Mouse (Mus musculus) liver, adult 2 months (tissue): ENCODE data around the gene Csf2ra. TPM values are rescaled to one million over a fixed set of nuclear protein-coding genes. Genes with fewer than 3 reads are reported as not detected.
"Not testable (repeated sequence)": the region's sequence is repeated elsewhere in the genome, so short reads cannot be mapped to it uniquely, and the experiment has no call there.

Experiments used
- DNase-seq: peaks from one replicate; pipeline ENCODE4 v3.0.0-alpha.2; 2011; ENCODE audit warnings: low read depth, low spot score; ENCODE audit errors: extremely low read depth
- H3K27ac ChIP-seq: fragments of 200-500 bp; replicated peaks from 2 replicates; pipeline ENCODE4 v1.5.1; 2012; ENCODE audit warnings: low read depth, mild to moderate bottlenecking, control low read depth, inconsistent platforms, low read length; ENCODE audit not compliant: insufficient read depth
- H3K27me3 ChIP-seq: fragments of 200-500 bp; 2 replicates; pipeline ENCODE4 v1.6.1; 2012; ENCODE audit warnings: mild to moderate bottlenecking, moderate library complexity, low read length, inconsistent platforms; ENCODE audit not compliant: control insufficient read depth, insufficient read depth
- H3K36me3 ChIP-seq: fragments of 200-500 bp; 2 replicates; pipeline ENCODE4 v1.6.1; 2012; ENCODE audit warnings: low read length, inconsistent platforms; ENCODE audit not compliant: control insufficient read depth, insufficient read depth
- H3K4me1 ChIP-seq: fragments of 200-500 bp; 2 replicates; pipeline ENCODE4 v1.6.1; 2011; ENCODE audit warnings: low read length; ENCODE audit not compliant: control insufficient read depth, insufficient read depth
- H3K4me3 ChIP-seq: fragments of 200-500 bp; 2 replicates; pipeline ENCODE4 v1.5.1; 2011; ENCODE audit warnings: low read depth, mild to moderate bottlenecking, control low read depth, low read length, moderate library complexity; ENCODE audit not compliant: insufficient read depth
- H3K79me2 ChIP-seq: fragments of 200-500 bp; 2 replicates; pipeline ENCODE4 v1.6.1; 2012; ENCODE audit warnings: inconsistent platforms, mild to moderate bottlenecking, low read length, moderate library complexity; ENCODE audit not compliant: control insufficient read depth, insufficient read depth
- H3K9ac ChIP-seq: fragments of 200-500 bp; 2 replicates; pipeline ENCODE4 v1.6.1; 2012; ENCODE audit warnings: low read depth, mild to moderate bottlenecking, control low read depth, inconsistent platforms, low read length
- CTCF ChIP-seq: fragments of 200-500 bp; IDR thresholded peaks from 2 replicates; pipeline ENCODE4 v1.5.1; 2011; ENCODE audit warnings: low read depth, low read length, control low read depth
- POLR2A ChIP-seq: fragments of 200-500 bp; IDR thresholded peaks from 2 replicates; pipeline ENCODE4 v1.6.1; 2011; ENCODE audit warnings: low read length, control low read depth; ENCODE audit not compliant: insufficient read depth; ENCODE audit errors: extremely low read depth
- WGBS: fragments of 180-500 bp; shearing (Covaris S2); methylation state at CpG from one replicate; pipeline ENCODE4 v1.1.7; 2018; 5-methylcytosine and 5-hydroxymethylcytosine counted together
- polyA plus RNA-seq: library from polyadenylated mRNA; depleted of rRNA; stranded (reverse); fragments of >200 nt; gene quantifications from 2 replicates; pipeline ENCODE4 v1.2.3, GENCODE M21; 2012
- total RNA-seq: library from RNA; depleted of rRNA; stranded (reverse); fragments of >200 nt; gene quantifications from 2 replicates; pipeline ENCODE4 v1.2.3, GENCODE M21; 2014

Csf2ra gene
- total and polyA plus RNA-seq, 2 experiments: 3.4 to 28.5 TPM

DNA sequence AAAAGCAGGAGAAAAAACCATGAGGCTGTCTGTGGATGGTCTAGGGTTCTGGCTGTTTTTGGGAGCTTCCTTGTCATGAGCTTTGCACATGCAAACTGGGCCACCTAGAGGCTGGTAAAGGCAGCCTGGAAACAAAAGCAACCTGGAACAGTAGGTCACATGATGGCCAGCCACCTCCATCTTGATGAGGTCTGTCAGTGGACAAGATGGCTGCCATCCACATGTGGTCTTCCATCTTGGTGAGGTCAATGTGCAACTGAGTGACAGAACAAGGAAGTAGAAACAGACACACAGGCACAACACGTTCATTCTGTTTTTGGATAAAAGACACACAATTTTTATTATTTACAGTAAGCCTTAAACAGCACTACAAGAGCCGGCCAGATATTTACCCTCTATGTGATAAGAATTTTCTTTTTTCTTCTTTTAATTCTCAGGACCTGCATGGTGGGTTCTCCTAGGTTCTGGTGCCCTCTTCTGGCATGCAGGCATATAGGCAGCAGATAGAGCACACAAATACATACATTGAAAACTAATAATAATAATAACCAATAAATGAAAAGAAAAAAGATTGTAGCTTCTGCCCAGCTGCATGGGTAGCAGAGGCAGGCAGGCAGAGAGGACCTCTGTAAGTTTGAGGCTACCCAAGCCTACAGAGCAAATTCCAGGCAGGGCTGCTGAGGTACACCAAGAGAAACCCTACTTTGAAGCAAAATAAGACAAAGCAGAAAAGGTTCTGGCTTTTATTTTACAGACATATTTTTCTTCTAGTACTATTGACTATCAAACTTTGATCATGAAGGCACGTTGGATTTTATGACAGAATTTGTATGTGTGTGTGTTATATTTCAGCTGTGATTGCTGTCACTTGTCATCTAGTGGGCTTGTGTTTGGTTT is 37.4 kb upstream of the Csf2ra start:
- Histone ChIP-seq H3K27me3 (no peaks in the 10 kb centered on the region), H3K79me2 (no peaks in the 10 kb centered on the region), H3K27ac (no peak overlapping the region), H3K9ac (no peak overlapping the region), H3K36me3 (no peaks in the 10 kb centered on the region), H3K4me3 (no peak overlapping the region), H3K4me1 (peaks cover 2% of the 10 kb centered on the region; the same call in 1 of the 2 replicates)
- 16% methylated on average over 3 of the region's 3 CpGs for WGBS
- TF ChIP-seq CTCF: peak; percentile 39
- TF ChIP-seq POLR2A: no peak
- DNase-seq: peak; percentile 80

DNA sequence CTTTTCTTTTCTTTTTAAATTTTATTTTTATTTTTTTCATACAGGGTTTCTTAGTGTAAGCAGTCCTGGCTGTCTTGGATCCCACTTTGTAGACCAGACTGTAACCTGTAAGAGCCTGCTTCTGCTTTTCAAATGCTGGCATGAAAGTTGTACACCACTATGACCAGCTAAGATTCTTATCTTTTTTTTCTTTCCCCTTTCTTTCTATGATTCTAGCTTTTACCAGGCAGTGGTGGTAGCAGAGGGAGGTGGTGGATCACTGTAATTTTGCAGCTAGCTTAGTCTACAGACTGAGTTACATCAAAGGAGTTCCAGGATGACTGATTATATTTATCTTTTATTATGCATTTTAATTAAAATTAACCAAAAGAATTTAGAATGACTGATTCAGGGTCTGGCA is 36.7 kb upstream of the Csf2ra start:
- DNase-seq: no peak
- Histone ChIP-seq H3K4me3 (no peak overlapping the region), H3K36me3 (no peaks in the 10 kb centered on the region), H3K79me2 (no peaks in the 10 kb centered on the region), H3K9ac (no peak overlapping the region), H3K27ac (no peak overlapping the region), H3K27me3 (no peaks in the 10 kb centered on the region), H3K4me1 (peaks cover 2% of the 10 kb centered on the region; the same call in 1 of the 2 replicates)
- no peak for TF ChIP-seq POLR2A
- no peak for TF ChIP-seq CTCF

GRCm38 (mm10) chr19:61264227-61264626 is 36.0 kb upstream of the Csf2ra start:
- Histone ChIP-seq H3K9ac (no peak overlapping the region), H3K4me3 (no peak overlapping the region), H3K79me2 (no peaks in the 10 kb centered on the region), H3K36me3 (no peaks in the 10 kb centered on the region), H3K27ac (no peak overlapping the region), H3K4me1 (peaks cover 2% of the 10 kb centered on the region; the same call in 1 of the 2 replicates), H3K27me3 (no peaks in the 10 kb centered on the region)
- WGBS: 100% methylated on average over 1 of the region's 1 CpGs
- TF ChIP-seq CTCF: no peak
- no peak for TF ChIP-seq POLR2A
- peak; percentile 55 for DNase-seq

DNA sequence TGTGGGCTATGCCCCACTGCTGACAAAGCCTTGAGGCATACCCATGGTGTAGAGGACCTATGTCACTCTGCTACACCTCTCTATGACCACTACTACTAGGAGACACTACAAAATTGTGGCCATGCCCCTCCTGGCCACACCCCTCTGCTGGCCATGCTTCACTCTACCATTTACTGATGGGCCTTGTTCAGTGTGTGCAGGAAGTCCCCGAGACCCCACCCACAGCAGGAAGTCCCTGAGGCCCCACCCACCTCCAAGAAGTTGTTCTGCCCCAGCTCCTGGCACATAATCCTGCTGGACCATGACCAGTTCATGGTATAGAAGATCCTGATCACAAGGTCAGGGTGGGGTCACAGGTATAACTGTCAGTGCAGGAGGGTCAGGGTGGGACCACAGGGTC is 33.0 kb upstream of the Csf2ra start:
- H3K4me1 ChIP-seq: peaks cover 2% of the 10 kb centered on the region; the same call in 1 of the 2 replicates
- H3K9ac ChIP-seq: no peak overlapping the region
- H3K36me3 ChIP-seq: no peaks in the 10 kb centered on the region
- no peaks in the 10 kb centered on the region for H3K27me3 ChIP-seq
- no peak overlapping the region for H3K27ac ChIP-seq
- H3K79me2 ChIP-seq: no peaks in the 10 kb centered on the region
- WGBS: 84% methylated on average over 1 of the region's 1 CpGs
- DNase-seq: no peak
- TF ChIP-seq CTCF (no peak), POLR2A (no peak)
- H3K4me3 ChIP-seq: no peak overlapping the region

DNA sequence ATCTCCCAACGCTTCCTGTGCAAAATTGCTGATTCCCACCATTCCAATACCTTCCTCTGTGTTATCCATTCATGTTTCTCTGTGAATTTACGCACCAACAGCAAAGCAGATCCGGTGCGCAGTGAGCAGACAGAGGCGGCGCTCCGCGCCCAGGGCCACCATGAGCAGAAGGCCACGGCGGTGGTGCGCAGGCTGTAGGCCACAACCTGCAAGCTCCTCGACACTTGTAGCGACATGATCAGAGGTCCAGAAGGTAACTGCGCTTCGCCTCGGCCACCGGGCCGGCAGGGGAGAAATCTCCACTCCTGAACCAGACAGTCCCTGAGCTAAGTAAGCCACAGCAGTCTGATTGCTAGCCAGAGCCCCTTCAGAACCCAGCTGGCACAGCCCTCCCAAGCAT is 29.5 kb upstream of the Csf2ra start:
- 92% methylated on average over 18 of the region's 18 CpGs for WGBS
- Histone ChIP-seq H3K36me3 (no peaks in the 10 kb centered on the region), H3K27ac (no peak overlapping the region)

GRCm38 (mm10) chr19:61256166-61256887 is 28.1 kb upstream of the Csf2ra start:
- DNase-seq: no peak
- no peak overlapping the region for H3K4me3 ChIP-seq
- no peak for TF ChIP-seq POLR2A
- no peak for TF ChIP-seq CTCF
- no peak overlapping the region for H3K27ac ChIP-seq
- H3K9ac ChIP-seq: no peak overlapping the region
- H3K4me1 ChIP-seq: no peaks in the 10 kb centered on the region
- 87% methylated on average over 7 of the region's 7 CpGs for WGBS
- H3K36me3 ChIP-seq: no peaks in the 10 kb centered on the region
- H3K79me2 ChIP-seq: no peaks in the 10 kb centered on the region
- no peaks in the 10 kb centered on the region for H3K27me3 ChIP-seq

More for the DNA sequence above, 29.5 kb upstream of the Csf2ra start:
- Histone ChIP-seq H3K27me3 (no peaks in the 10 kb centered on the region), H3K9ac (no peak overlapping the region), H3K79me2 (no peaks in the 10 kb centered on the region), H3K4me1 (no peaks in the 10 kb centered on the region), H3K4me3 (no peak overlapping the region)
- TF ChIP-seq CTCF (no peak), POLR2A (no peak)
- DNase-seq: no peak

- H3K4me1 ChIP-seq, H3K9ac ChIP-seq, H3K4me3 ChIP-seq, DNase-seq, H3K27me3 ChIP-seq, H3K27ac ChIP-seq, H3K79me2 ChIP-seq, H3K36me3 ChIP-seq: not testable (repeated sequence)
- 91% methylated on average over 4 of the region's 4 CpGs for WGBS
Observed at GRCm38 (mm10) chr19:61247334-61247733, 19.1 kb upstream of the Csf2ra start.
